Mouse (Mus musculus) neural tube, embryonic 12.5 days (tissue): ENCODE data around the gene Kdm5b. TPM values are rescaled to one million over a fixed set of nuclear protein-coding genes. Genes with fewer than 3 reads are reported as not detected.

Experiments
- ATAC-seq: fragments of 200-750 bp; cut with Nextera tagmentation; 2 replicates; pipeline ENCODE4 v1.8.0; 2017; ENCODE audit warnings: low read depth, mild to moderate bottlenecking, moderate TSS enrichment, moderate library complexity; ENCODE audit not compliant: low FRiP score
- H3K27ac ChIP-seq: fragments of 300-500 bp; sonication (generic); 2 replicates; pipeline ENCODE4 v1.5.1; 2016
- H3K27me3 ChIP-seq: fragments of 300-500 bp; sonication (generic); replicated peaks from 2 replicates; pipeline ENCODE4 v1.6.1; 2016; ENCODE audit warnings: mild to moderate bottlenecking
- H3K36me3 ChIP-seq: fragments of 300-500 bp; sonication (generic); 2 replicates; pipeline ENCODE4 v1.6.1; 2016; ENCODE audit warnings: mild to moderate bottlenecking
- H3K4me1 ChIP-seq: fragments of 300-500 bp; sonication (generic); 2 replicates; pipeline ENCODE4 v1.6.1; 2016
- H3K4me2 ChIP-seq: fragments of 300-500 bp; sonication (generic); replicated peaks from 2 replicates; pipeline ENCODE4 v1.6.1; 2016; ENCODE audit warnings: mild to moderate bottlenecking
- H3K4me3 ChIP-seq: fragments of 300-500 bp; sonication (generic); 2 replicates; pipeline ENCODE4 v1.5.1; 2016
- H3K9ac ChIP-seq: fragments of 300-500 bp; sonication (generic); 2 replicates; pipeline ENCODE4 v1.6.1; 2016; ENCODE audit warnings: mild to moderate bottlenecking
- H3K9me3 ChIP-seq: fragments of 300-500 bp; sonication (generic); 2 replicates; pipeline ENCODE4 v1.6.1; 2016; ENCODE audit warnings: mild to moderate bottlenecking
- WGBS: fragments of 180-500 bp; shearing (Covaris S2); methylation state at CpG from one replicate; pipeline ENCODE4 v1.1.7; 2016; 5-methylcytosine and 5-hydroxymethylcytosine counted together
- polyA plus RNA-seq: library from polyadenylated mRNA; unstranded; fragments of >200 nt; fragmentation: Nextera tagmentation; extraction: Ambion mirVana; gene quantifications from 2 replicates; pipeline ENCODE4 v1.2.1, GENCODE M21; 2016

Kdm5b gene
- polyA plus RNA-seq, 1 experiment from 2014 or later: 108 TPM

- no peaks in the 10 kb centered on the region for H3K9me3 ChIP-seq
- H3K4me1 ChIP-seq: no peaks in the 10 kb centered on the region
- WGBS: 86% methylated on average over 7 of the region's 7 CpGs
- no peak overlapping the region for H3K4me3 ChIP-seq
- no peaks in the 10 kb centered on the region for H3K36me3 ChIP-seq
- ATAC-seq: no peak
- no peak overlapping the region for H3K4me2 ChIP-seq
- H3K9ac ChIP-seq: no peak overlapping the region
- no peaks in the 10 kb centered on the region for H3K27me3 ChIP-seq
- H3K27ac ChIP-seq: no peak overlapping the region
Measured at GRCm38 (mm10) chr1:134658841-134659240, 98.9 kb downstream of the Kdm5b start.

GRCm38 (mm10) chr1:134660163-134660562 is 100.2 kb downstream of the Kdm5b start:
- no peaks in the 10 kb centered on the region for H3K9me3 ChIP-seq

DNA sequence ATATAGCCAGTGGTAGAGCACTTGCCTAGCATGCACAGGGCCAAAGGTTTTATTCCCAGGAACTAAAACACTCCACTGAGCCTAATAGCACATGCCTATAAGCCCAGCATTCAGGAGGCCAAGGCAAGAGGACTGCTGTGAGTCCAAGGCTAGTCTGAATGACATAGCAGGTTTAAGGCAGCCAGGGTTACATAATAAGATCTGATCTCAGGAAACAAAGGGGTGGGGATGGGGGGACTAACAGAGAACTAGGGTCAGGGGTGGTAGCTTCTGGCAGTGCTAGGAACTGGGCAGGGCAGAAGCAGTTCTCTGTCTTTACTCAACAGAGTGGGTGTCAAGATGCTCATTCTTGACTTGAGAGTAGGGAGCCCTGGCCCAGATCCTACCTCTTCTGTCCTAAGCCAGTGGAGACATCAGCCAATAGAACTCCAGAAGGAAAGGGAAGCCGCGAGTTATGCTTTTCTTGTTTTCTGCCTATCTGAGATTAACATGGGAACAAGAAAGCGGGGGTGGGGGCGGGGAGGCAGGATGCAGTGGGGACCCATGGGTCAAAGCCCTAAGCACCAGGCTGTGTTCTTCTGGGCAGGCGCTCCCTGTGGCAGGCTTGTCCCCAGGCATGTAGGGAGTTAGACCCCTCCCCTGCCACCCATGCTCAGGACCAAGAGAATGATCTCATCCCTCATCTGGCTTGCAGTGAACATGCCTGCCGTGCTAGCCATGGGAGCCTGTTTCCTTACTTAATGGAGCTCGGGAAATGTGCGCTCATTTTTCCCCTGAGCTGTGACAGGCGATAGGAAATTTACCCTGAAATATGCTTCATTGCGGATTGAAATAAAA is 111.5 kb downstream of the Kdm5b start:
- Histone ChIP-seq H3K27ac (no peak overlapping the region), H3K9ac (no peak overlapping the region), H3K4me2 (no peak overlapping the region), H3K9me3 (no peaks in the 10 kb centered on the region), H3K27me3 (no peaks in the 10 kb centered on the region), H3K4me1 (no peaks in the 10 kb centered on the region; the same call in 1 of the 2 replicates), H3K4me3 (no peak overlapping the region), H3K36me3 (no peaks in the 10 kb centered on the region)
- WGBS: 81% methylated on average over 10 of the region's 10 CpGs
- no peak for ATAC-seq

More at GRCm38 (mm10) chr1:134660163-134660562, 100.2 kb downstream of the Kdm5b start:
- Histone ChIP-seq H3K4me3 (no peak overlapping the region), H3K36me3 (no peaks in the 10 kb centered on the region), H3K4me1 (no peaks in the 10 kb centered on the region), H3K9ac (no peak overlapping the region), H3K27me3 (no peaks in the 10 kb centered on the region), H3K27ac (no peak overlapping the region), H3K4me2 (no peak overlapping the region)
- ATAC-seq: no peak
- WGBS: 64% methylated on average over 7 of the region's 7 CpGs

- no peak for ATAC-seq
- no peak overlapping the region for H3K9ac ChIP-seq
- H3K36me3 ChIP-seq: no peaks in the 10 kb centered on the region
- WGBS: 14% methylated on average over 1 of the region's 1 CpGs
- no peaks in the 10 kb centered on the region for H3K9me3 ChIP-seq
- no peak overlapping the region for H3K4me2 ChIP-seq
- H3K27ac ChIP-seq: no peak overlapping the region
- H3K27me3 ChIP-seq: no peaks in the 10 kb centered on the region
- no peak overlapping the region for H3K4me3 ChIP-seq
- no peaks in the 10 kb centered on the region for H3K4me1 ChIP-seq
Measured at GRCm38 (mm10) chr1:134674312-134674711, 114.3 kb downstream of the Kdm5b start.

DNA sequence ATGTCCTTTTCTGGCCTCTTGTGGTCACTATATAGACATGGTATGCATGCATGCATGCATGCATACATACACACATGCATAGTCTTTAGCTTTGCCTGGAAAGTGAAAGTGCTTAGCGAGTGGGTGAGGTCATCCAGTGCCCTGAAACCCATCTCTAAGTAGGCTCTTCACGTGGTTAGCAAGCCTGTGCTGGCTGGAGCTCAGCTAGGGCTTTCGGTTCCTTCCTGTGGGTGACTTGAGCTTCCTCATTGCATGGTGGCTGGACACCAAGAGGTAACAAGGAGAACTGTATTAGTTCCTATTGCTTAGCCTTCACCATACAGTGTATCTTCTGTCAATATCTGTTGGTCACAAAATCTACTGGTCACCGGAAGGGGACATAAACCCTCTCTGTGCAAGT is 119.5 kb downstream of the Kdm5b start:
- Histone ChIP-seq H3K4me2 (no peak overlapping the region), H3K36me3 (no peaks in the 10 kb centered on the region), H3K27ac (no peak overlapping the region), H3K4me3 (no peak overlapping the region), H3K27me3 (no peaks in the 10 kb centered on the region), H3K4me1 (peaks cover 7% of the 10 kb centered on the region; the same call in 1 of the 2 replicates), H3K9ac (no peak overlapping the region), H3K9me3 (no peaks in the 10 kb centered on the region)
- no peak for ATAC-seq
- WGBS: 83% methylated on average over 4 of the region's 4 CpGs

DNA sequence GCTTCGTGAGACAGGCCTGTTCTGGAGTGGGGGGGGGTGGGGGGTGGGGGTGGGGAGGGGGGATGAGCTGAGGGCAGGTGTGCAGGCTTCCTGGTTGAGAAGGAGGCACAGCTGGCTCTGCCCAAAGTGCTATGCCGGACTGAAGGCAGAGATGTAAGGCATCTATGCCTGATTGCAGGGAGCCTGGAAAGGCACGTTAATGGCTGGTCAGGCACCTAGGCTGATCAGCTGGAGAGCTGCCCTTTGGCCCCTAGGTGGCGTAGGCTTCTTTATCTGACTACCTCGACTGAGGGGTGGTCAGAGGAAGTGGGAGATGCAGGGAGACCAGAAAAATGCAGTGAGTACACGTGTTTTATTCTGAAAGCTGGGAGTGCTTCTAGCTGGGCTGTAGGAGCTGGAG is 120.6 kb downstream of the Kdm5b start:
- no peaks in the 10 kb centered on the region for H3K27me3 ChIP-seq
- no peak overlapping the region for H3K9ac ChIP-seq
- peaks cover 7% of the 10 kb centered on the region; the same call in 1 of the 2 replicates for H3K4me1 ChIP-seq
- no peak for ATAC-seq
- no peak overlapping the region for H3K4me2 ChIP-seq
- H3K4me3 ChIP-seq: no peak overlapping the region
- H3K36me3 ChIP-seq: no peaks in the 10 kb centered on the region
- 28% methylated on average over 6 of the region's 6 CpGs for WGBS
- no peak overlapping the region for H3K27ac ChIP-seq
- H3K9me3 ChIP-seq: no peaks in the 10 kb centered on the region

GRCm38 (mm10) chr1:134682460-134682859 is 122.5 kb downstream of the Kdm5b start:
- Histone ChIP-seq H3K27ac (0 out of 2 replicates have a peak overlapping the region, but pooled peaks have one; percentile 38), H3K4me1 (peaks cover 7% of the 10 kb centered on the region; the same call in 1 of the 2 replicates), H3K9me3 (no peaks in the 10 kb centered on the region), H3K36me3 (no peaks in the 10 kb centered on the region), H3K4me2 (no peak overlapping the region), H3K4me3 (no peak overlapping the region), H3K27me3 (no peaks in the 10 kb centered on the region), H3K9ac (no peak overlapping the region)
- no peak for ATAC-seq
- WGBS: 58% methylated on average over 9 of the region's 9 CpGs

Other genes starting within 250 kb of the Kdm5b start
- 8.0 and 8.6 TPM in 2 replicates for gene Ppfia4, start 227.2 kb upstream of the Kdm5b start, polyA plus RNA-seq
- 110 and 114 TPM in 2 replicates for gene Tmem183a, start 198.2 kb upstream of the Kdm5b start, polyA plus RNA-seq
- not detected in 2 replicates for gene 4933406M09Rik, start 174.2 kb upstream of the Kdm5b start, polyA plus RNA-seq
- 27.9 and 29.8 TPM in 2 replicates for gene Cyb5r1, start 154.6 kb upstream of the Kdm5b start, polyA plus RNA-seq
- 71.1 and 74.5 TPM in 2 replicates for gene Adipor1, start 144.8 kb upstream of the Kdm5b start, polyA plus RNA-seq
- 31.8 and 33.2 TPM in 2 replicates for gene Klhl12, start 104.6 kb upstream of the Kdm5b start, polyA plus RNA-seq
- gene Rabif, start 65.5 kb upstream of the Kdm5b start, polyA plus RNA-seq: 47.2 and 50.8 TPM in 2 replicates
- not detected in 2 replicates for gene Mgat4e, start 10.5 kb upstream of the Kdm5b start, polyA plus RNA-seq
- 7.8 and 9.8 TPM in 2 replicates for gene Syt2, start 86.5 kb downstream of the Kdm5b start, polyA plus RNA-seq